Mouse (Mus musculus): ENCODE data around the gene Iqsec1. TPM values are rescaled to one million over a fixed set of nuclear protein-coding genes. Genes with fewer than 3 reads are reported as not detected.
"Not testable (repeated sequence)": the region's sequence is repeated elsewhere in the genome, so short reads cannot be mapped to it uniquely, and the experiment has no call there.

Iqsec1 gene
- polyA plus RNA-seq, 1 experiment from 2014 or later = 10.7 TPM

DNA sequence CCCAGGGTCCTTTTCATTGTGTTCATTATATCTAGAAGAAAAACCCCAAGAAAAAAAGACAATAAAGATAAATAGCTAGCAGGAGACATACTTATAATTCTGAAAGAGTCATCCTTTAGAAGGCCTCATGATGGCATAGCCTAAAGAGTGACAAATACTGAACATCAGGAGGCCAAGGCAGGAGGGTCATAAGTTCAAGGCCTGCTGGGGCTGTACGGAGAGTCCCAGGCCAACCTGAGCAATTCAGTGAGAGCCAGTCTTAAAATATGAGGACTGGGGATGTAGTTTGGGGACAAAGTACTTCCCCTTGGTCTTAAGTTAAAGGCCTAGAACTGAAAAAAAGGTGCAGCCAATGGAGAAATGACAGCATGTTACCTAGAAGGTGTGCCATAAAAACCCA, 301.7 kb downstream of the Iqsec1 start:
- Histone ChIP-seq H3K4me3 (replicated peaks) (no peak overlapping the region), H3K9ac (no peak overlapping the region), H3K4me1 (0 out of 2 replicates have a peak, but pooled peaks cover 13% of the 10 kb centered on the region), H3K27me3 (replicated peaks) (no peaks in the 10 kb centered on the region), H3K9me3 (no peaks in the 10 kb centered on the region), H3K27ac (no peak overlapping the region), H3K36me3 (peaks cover 26% of the 10 kb centered on the region), H3K4me2 (no peak overlapping the region)
- 80% methylated on average over 1 of the region's 1 CpGs for WGBS
- ATAC-seq (ENCODE audit: insufficient read depth, low FRiP score, low read depth) = no peak

DNA sequence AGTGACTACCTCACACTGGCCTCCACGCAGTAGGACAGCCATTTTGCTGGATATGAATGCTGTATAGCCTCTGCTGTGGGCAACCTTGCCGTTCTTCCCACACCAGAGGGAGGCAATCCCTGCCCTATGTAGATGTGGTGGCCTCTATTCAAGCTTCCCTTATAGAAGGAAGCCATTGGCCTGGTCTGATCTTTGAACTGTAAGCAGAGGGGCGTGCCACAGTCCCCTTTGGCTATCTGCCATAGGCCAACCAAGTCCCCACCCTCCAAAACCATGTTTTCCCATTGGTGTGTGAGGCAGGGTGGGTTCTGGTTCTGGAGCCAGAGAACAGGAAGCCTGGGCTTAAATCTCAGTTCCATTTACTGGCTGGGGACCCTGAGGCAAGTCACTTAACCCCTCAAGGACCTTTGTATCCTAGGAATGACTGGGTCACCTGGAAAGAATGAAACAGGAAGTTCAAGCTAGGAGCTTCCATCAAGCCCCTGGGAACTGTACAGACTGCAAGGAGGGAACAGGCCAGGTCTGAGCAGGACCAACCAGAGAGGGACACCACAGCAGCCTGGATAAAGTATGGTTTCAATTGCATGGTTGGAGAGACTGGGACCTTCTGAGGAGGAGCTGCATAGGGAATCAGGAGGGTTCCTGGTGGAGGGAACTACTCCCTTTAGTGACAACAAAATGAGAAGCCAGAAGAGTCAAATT, 304.5 kb downstream of the Iqsec1 start:
- ATAC-seq (ENCODE audit: insufficient read depth, low FRiP score, low read depth) = peak; percentile 66
- no peak overlapping the region for H3K9ac ChIP-seq
- 0 out of 2 replicates have a peak, but pooled peaks cover 12% of the 10 kb centered on the region for H3K4me1 ChIP-seq
- 70% methylated on average over 3 of the region's 3 CpGs for WGBS
- no peaks in the 10 kb centered on the region for H3K27me3 ChIP-seq (replicated peaks)
- H3K4me2 ChIP-seq = no peak overlapping the region
- H3K27ac ChIP-seq = no peak overlapping the region
- 0 out of 2 replicates have a peak, but pooled peaks cover 8% of the 10 kb centered on the region for H3K36me3 ChIP-seq
- no peak overlapping the region for H3K4me3 ChIP-seq (replicated peaks)
- no peaks in the 10 kb centered on the region for H3K9me3 ChIP-seq

DNA sequence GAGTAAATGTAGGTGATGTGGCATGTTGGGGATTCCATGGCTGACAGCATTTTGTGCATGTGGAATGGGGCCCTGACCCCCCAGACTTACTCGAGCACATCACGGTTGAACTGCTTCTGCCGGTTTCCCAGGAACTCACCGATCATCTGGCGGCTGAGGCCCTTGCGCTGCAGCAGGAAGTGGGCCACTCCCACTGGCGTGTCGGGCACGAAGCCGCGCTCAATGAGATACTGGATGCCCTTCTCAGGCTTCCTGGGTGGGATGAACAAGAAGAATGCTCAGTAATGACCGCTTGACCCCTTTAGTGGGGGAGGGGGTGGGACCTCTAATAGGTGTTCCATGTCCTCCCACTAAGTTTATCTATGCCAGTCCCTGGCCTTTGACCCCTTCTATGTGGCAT, 308.1 kb downstream of the Iqsec1 start:
- Histone ChIP-seq H3K4me3 (replicated peaks) (no peak overlapping the region), H3K36me3 (peaks cover 31% of the 10 kb centered on the region), H3K4me1 (0 out of 2 replicates have a peak, but pooled peaks cover 9% of the 10 kb centered on the region), H3K9me3 (no peaks in the 10 kb centered on the region), H3K9ac (no peak overlapping the region), H3K27me3 (replicated peaks) (no peaks in the 10 kb centered on the region), H3K27ac (no peak overlapping the region), H3K4me2 (no peak overlapping the region)
- 78% methylated on average over 12 of the region's 12 CpGs for WGBS
- ATAC-seq (ENCODE audit: insufficient read depth, low FRiP score, low read depth) = no peak

DNA sequence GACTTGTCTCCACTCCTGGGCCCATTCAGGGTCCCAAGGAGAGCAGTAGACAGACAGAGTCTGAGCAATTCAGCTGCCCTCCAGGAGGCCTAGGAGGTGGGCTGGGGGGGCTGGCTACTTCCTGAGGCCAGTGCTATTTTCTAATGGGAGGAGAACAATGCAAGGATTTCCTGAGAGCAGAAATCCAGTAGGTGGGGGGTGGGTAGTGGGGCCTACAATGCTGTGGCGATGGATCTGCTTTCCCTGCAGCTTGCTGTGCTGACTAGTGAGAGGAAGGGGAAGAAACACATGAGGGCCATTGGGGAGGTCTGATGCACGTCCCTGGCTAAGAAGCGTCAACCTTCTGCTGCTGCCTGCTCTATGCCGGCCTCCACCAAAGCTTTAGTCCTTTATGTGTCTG, 309.7 kb downstream of the Iqsec1 start:
- H3K4me3 ChIP-seq (replicated peaks) = no peak overlapping the region
- H3K4me1 ChIP-seq = 0 out of 2 replicates have a peak, but pooled peaks cover 2% of the 10 kb centered on the region
- no peak overlapping the region for H3K4me2 ChIP-seq
- H3K27me3 ChIP-seq (replicated peaks) = no peaks in the 10 kb centered on the region
- H3K9ac ChIP-seq = no peak overlapping the region
- 77% methylated on average over 4 of the region's 4 CpGs for WGBS
- peak overlapping the region; percentile 21; the same call in 1 of the 2 replicates for H3K27ac ChIP-seq
- peak; percentile 19; the same call in 1 of the 2 replicates for ATAC-seq (ENCODE audit: insufficient read depth, low FRiP score, low read depth)
- no peaks in the 10 kb centered on the region for H3K9me3 ChIP-seq
- peaks cover 40% of the 10 kb centered on the region for H3K36me3 ChIP-seq

DNA sequence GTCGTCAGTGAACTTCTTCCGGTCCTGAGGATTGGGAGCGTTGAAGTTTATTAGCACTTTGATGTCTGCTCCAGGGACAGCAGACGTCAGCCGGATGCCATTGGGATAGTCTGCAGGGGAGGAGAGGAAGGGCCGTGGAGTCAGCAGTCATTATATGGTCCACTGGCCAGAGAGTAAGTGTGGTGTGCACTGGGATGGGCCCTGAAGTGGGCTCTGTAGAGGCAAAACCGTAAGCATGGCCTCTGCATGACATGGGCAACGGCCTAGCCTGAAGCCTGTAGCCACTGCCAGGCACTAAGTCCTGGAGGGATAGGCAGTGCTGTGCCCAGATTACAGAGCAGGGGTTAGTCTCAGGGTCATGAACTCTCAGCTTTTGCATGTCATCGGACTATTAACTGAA, 319.8 kb downstream of the Iqsec1 start:
- ATAC-seq (ENCODE audit: insufficient read depth, low FRiP score, low read depth) = no peak
- 89% methylated on average over 9 of the region's 9 CpGs for WGBS
- Histone ChIP-seq H3K4me2 (no peak overlapping the region), H3K27ac (no peak overlapping the region), H3K4me1 (no peaks in the 10 kb centered on the region), H3K36me3 (peaks cover 57% of the 10 kb centered on the region), H3K4me3 (replicated peaks) (no peak overlapping the region), H3K27me3 (replicated peaks) (no peaks in the 10 kb centered on the region), H3K9ac (no peak overlapping the region), H3K9me3 (no peaks in the 10 kb centered on the region)

DNA sequence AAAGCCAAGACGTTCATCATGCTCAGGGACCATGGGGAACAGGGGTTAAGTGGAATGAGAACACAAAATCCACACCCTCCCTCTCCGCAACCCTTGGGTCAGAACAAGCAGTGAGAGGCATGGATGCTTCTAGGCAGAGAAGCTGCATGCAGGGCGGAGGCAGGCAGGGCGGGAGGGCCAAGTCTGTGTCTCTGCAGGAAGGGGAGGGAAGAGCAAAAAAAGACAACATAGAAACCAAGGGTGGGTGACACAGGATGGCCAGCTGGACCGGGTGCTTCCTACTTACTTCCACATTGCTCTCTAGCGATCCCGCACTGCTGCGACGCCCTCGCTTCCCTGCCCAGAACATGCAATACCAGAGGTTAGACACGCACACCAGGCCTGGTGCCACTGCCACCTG, 324.7 kb downstream of the Iqsec1 start:
- 81% methylated on average over 11 of the region's 11 CpGs for WGBS
- Histone ChIP-seq H3K4me3 (replicated peaks) (no peak overlapping the region), H3K27me3 (replicated peaks) (no peaks in the 10 kb centered on the region), H3K4me2 (no peak overlapping the region), H3K36me3 (peaks cover 30% of the 10 kb centered on the region), H3K9ac (no peak overlapping the region), H3K4me1 (no peaks in the 10 kb centered on the region), H3K27ac (no peak overlapping the region), H3K9me3 (no peaks in the 10 kb centered on the region)
- ATAC-seq (ENCODE audit: insufficient read depth, low FRiP score, low read depth) = no peak

DNA sequence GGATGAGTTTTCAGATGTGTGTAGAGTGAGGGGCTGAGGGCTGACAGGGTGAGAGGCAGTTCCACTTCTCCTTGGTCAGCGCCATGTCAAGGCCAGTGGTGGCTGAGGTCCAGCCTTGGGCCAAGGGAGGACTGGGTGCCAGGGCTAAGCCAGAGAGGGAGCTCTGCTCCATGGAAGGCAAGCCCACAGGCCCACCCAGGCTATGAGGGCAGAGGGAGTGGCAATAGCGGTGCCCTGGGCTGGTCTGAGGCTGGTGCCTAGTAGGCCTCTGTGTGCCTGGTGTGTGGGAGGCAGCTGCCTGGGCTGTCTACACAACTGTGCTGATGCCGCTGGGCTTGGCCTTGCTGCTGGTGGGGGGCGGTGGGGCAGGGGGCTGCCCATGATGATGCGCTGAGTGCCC, 326.3 kb downstream of the Iqsec1 start:
- H3K9me3 ChIP-seq = no peaks in the 10 kb centered on the region
- peaks cover 14% of the 10 kb centered on the region for H3K36me3 ChIP-seq
- H3K4me3 ChIP-seq (replicated peaks) = no peak overlapping the region
- ATAC-seq (ENCODE audit: insufficient read depth, low FRiP score, low read depth) = no peak
- no peak overlapping the region for H3K4me2 ChIP-seq
- 92% methylated on average over 5 of the region's 5 CpGs for WGBS
- no peak overlapping the region for H3K9ac ChIP-seq
- no peaks in the 10 kb centered on the region for H3K27me3 ChIP-seq (replicated peaks)
- no peak overlapping the region for H3K27ac ChIP-seq
- no peaks in the 10 kb centered on the region for H3K4me1 ChIP-seq

DNA sequence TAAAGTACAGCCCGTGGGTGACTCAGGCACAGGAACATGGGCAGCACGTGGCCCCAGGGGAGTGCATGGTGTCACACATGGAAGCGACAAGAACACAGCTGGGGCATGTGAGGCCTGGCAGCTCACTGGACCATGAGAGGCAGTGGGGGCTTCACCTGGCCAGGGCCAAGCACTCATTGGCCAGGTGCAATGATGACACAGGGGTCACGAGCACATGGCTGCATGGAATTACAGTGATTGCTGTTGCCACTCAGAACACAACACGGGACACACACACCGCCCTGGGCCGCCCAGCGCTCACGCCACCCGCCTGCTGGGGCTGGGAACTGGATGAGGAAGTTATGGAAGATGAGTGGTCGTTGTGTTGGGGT, 327.5 kb downstream of the Iqsec1 start:
- Histone ChIP-seq H3K4me3 (replicated peaks) (no peak overlapping the region), H3K36me3 (peaks cover 13% of the 10 kb centered on the region; the same call in 1 of the 2 replicates), H3K9me3 (no peaks in the 10 kb centered on the region), H3K4me2 (no peak overlapping the region), H3K4me1 (no peaks in the 10 kb centered on the region), H3K27ac (no peak overlapping the region), H3K27me3 (replicated peaks) (no peaks in the 10 kb centered on the region), H3K9ac (no peak overlapping the region)
- WGBS = 86% methylated on average over 11 of the region's 11 CpGs
- ATAC-seq (ENCODE audit: insufficient read depth, low FRiP score, low read depth) = no peak

DNA sequence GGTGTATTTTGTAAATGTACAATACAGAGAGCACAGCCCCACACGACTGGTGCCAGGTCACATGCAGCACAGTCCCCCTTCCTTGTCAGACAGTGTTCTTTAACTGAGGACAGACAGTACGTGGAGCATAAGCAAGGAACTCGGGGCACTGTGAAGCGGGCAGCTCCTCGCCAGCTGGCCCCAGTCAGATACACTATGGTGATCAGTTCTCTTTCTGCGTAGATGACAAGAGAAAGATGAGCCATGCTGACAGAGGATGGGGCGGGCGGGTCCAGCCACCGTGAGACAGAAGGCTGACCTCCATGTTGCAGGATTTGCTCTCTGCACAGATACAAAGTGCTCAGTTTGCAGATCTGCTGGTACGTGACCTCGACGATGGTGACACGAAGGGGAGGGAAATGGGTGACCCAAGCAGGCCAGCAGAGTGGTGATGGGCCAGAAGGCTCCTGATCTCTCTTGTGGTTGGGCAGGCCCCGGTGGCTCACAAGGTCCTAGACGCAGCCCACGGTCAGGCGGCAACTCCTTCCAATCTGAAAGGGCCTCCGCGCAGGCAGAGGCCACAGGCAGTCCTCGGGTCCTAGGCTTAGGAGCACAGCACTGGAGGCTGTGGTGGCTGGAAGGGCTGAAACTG, 328.0 kb downstream of the Iqsec1 start:
- Histone ChIP-seq H3K27me3 (replicated peaks) (no peaks in the 10 kb centered on the region), H3K36me3 (peaks cover 13% of the 10 kb centered on the region; the same call in 1 of the 2 replicates), H3K4me2 (no peak overlapping the region), H3K27ac (no peak overlapping the region), H3K4me1 (no peaks in the 10 kb centered on the region), H3K9ac (no peak overlapping the region), H3K9me3 (no peaks in the 10 kb centered on the region), H3K4me3 (replicated peaks) (no peak overlapping the region)
- no peak for ATAC-seq (ENCODE audit: insufficient read depth, low FRiP score, low read depth)
- WGBS = 81% methylated on average over 20 of the region's 20 CpGs

DNA sequence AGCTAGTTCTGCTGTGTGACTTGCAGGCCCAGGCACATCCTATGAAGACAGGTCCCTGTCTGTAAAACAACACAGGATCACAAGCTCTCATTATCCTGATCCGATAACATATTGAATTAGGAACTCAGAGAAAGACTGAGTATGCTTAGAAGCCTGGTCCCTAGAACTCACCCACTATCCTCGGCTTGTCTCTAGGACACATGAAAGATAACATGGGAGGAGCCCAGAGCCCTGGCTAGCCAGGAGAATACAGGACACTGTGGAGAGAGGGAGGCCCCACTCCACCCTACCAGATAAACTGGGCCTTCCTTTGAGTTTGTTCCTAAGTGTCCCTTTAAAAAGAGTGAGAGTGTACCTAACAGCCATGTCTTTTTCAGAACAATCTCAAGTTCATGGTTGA, 328.6 kb downstream of the Iqsec1 start:
- Histone ChIP-seq H3K4me1 (no peaks in the 10 kb centered on the region), H3K9ac (no peak overlapping the region), H3K4me3 (replicated peaks) (no peak overlapping the region), H3K27ac (no peak overlapping the region), H3K27me3 (replicated peaks) (no peaks in the 10 kb centered on the region), H3K36me3 (peaks cover 8% of the 10 kb centered on the region; the same call in 1 of the 2 replicates), H3K4me2 (no peak overlapping the region), H3K9me3 (no peaks in the 10 kb centered on the region)
- WGBS = 61% methylated on average over 2 of the region's 2 CpGs
- peak; percentile 38; the same call in 1 of the 2 replicates for ATAC-seq (ENCODE audit: insufficient read depth, low FRiP score, low read depth)

DNA sequence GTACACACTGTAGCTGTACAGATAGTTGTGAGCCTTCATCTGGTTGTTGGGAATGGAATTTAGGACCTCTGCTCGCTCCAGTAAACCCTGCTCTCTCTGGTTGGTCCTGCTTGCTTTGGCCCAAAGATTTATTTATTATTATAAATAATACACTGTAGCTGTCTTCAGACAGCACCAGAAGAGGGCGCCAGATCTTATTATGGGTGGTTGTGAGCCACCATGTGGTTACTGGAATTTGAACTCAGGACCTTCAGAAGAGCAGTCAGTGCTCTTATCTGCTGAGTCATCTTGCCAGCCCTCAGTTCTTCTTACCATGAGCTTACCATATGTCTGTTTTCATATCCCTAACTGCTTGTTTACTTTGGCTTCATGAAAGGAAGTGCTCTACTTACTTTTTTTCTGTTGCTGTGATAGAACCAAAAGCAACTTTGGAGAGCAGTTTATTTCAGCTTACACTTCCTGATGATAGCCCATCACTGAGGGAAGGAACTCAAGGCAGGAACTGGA, 332.1 kb downstream of the Iqsec1 start:
- H3K9ac ChIP-seq; H3K27ac ChIP-seq; H3K9me3 ChIP-seq; H3K4me1 ChIP-seq; H3K36me3 ChIP-seq; H3K27me3 ChIP-seq (replicated peaks); ATAC-seq (ENCODE audit: insufficient read depth, low FRiP score, low read depth); H3K4me2 ChIP-seq; H3K4me3 ChIP-seq (replicated peaks): not testable (repeated sequence)
- WGBS = 63% methylated on average over 2 of the region's 2 CpGs

DNA sequence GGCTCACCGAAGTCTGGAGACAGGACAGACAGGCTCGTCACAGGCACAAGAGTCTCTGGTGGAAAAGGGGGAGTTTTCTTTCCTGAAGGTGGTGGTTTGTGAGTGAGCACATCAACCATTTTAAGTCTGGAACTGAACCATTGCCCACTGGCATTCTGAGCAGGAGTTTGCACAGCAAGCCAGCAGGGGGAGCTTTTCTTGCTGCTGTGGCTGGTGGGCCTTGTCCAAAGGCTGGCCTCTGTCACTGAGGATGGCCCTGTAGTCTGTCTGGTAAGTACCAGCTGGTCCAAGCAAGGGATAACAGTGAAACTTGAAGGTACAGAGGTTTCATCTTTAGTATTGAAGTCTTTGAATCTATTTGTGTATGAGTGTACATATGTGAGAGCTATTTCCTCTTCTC, 334.7 kb downstream of the Iqsec1 start:
- Histone ChIP-seq H3K27me3 (replicated peaks) (no peaks in the 10 kb centered on the region), H3K9ac (no peak overlapping the region), H3K9me3 (no peaks in the 10 kb centered on the region), H3K27ac (no peak overlapping the region), H3K36me3 (no peaks in the 10 kb centered on the region), H3K4me1 (no peaks in the 10 kb centered on the region), H3K4me3 (replicated peaks) (no peak overlapping the region), H3K4me2 (no peak overlapping the region)
- WGBS = 43% methylated on average over 2 of the region's 2 CpGs
- ATAC-seq (ENCODE audit: insufficient read depth, low FRiP score, low read depth) = no peak

Data from stomach, embryonic 15.5 days (tissue).